Comparison of ENCODE assay signal across 8 mouse cellular contexts in genomic region chr19:5489721-5490120, GRCm38 (mm10). TPM values are rescaled to one million over a fixed set of nuclear protein-coding genes. Genes with fewer than 3 reads are reported as not detected.
A peak's percentile ranks its signal among the peaks of the same experiment; 100 is the strongest.
DNase-seq lines count a peak whose midpoint lies in the region; ATAC-seq and TF ChIP-seq lines count a peak whose summit lies in the region.
"Not testable (repeated sequence)": the region's sequence is repeated elsewhere in the genome, so short reads cannot be mapped to it uniquely, and the experiment has no call there.

No protein-coding gene starts in this region.

- not testable (repeated sequence) for TF ChIP-seq CTCF in E14TG2a.4 (conservative IDR thresholded peaks at IDR 0.05; ENCODE audit: low read length); cortical plate, adult 2 months (IDR thresholded peaks at IDR 0.05; ENCODE audit: extremely low read depth, insufficient read depth, low read length)

- not testable (repeated sequence) for ATAC-seq in forebrain, embryonic 15.5 days (replicated peaks); kidney, embryonic 14.5 days (ENCODE audit: low FRiP score, low TSS enrichment); liver, embryonic 12.5 days; midbrain, embryonic 11.5 days (ENCODE audit: low FRiP score)

- H3K4me2 ChIP-seq in forebrain, embryonic 15.5 days (replicated peaks) = peak overlapping the region; percentile 88
- H3K4me2 ChIP-seq in kidney, embryonic 14.5 days (replicated peaks; ENCODE audit: low read depth, low read length) = not testable (repeated sequence)
- peak overlapping the region; percentile 94 for H3K4me2 ChIP-seq in liver, embryonic 12.5 days
- peak overlapping the region; percentile 87; the same call in 1 of the 2 replicates for H3K4me2 ChIP-seq in midbrain, embryonic 11.5 days

- not testable (repeated sequence) for H3K9me3 ChIP-seq in E14TG2a.4 (ENCODE audit: low read length); forebrain, embryonic 15.5 days; hindbrain, embryonic 10.5 days; kidney, embryonic 14.5 days (ENCODE audit: control insufficient read depth, low read length); liver, embryonic 12.5 days (replicated peaks); midbrain, embryonic 11.5 days (ENCODE audit: control insufficient read depth, low read length)

- H3K27ac ChIP-seq in cortical plate, adult 2 months (ENCODE audit: insufficient read depth, low read length) = peak overlapping the region; percentile 97
- H3K27ac ChIP-seq in forebrain, embryonic 15.5 days (replicated peaks) = peak overlapping the region; percentile 99
- H3K27ac ChIP-seq in hindbrain, embryonic 10.5 days = peak overlapping the region; percentile 99
- peak overlapping the region; percentile 98; the same call in 1 of the 2 replicates for H3K27ac ChIP-seq in kidney, embryonic 14.5 days (ENCODE audit: low read depth, low read length)
- H3K27ac ChIP-seq in liver, embryonic 12.5 days = peak overlapping the region; percentile 100
- H3K27ac ChIP-seq in midbrain, embryonic 11.5 days (ENCODE audit: low read depth, low read length) = peak overlapping the region; percentile 99; the same call in 1 of the 2 replicates

- peaks cover 52% of the 10 kb centered on the region for H3K36me3 ChIP-seq in E14TG2a.4 (ENCODE audit: insufficient read depth, low read length)
- peaks cover 34% of the 10 kb centered on the region for H3K36me3 ChIP-seq in forebrain, embryonic 15.5 days
- peaks cover 49% of the 10 kb centered on the region for H3K36me3 ChIP-seq in hindbrain, embryonic 10.5 days
- peaks cover 40% of the 10 kb centered on the region for H3K36me3 ChIP-seq in kidney, embryonic 14.5 days (ENCODE audit: control insufficient read depth, insufficient read depth, low read length)
- H3K36me3 ChIP-seq in liver, embryonic 12.5 days = peaks cover 47% of the 10 kb centered on the region
- H3K36me3 ChIP-seq in midbrain, embryonic 11.5 days (ENCODE audit: control insufficient read depth, insufficient read depth, low read length) = peaks cover 12% of the 10 kb centered on the region

- H3K4me3 ChIP-seq in E14TG2a.4 (replicated peaks; ENCODE audit: low read length) = peak overlapping the region; percentile 97
- H3K4me3 ChIP-seq in cortical plate, adult 2 months (ENCODE audit: insufficient read depth, low read length) = peak overlapping the region; percentile 71; the same call in 1 of the 2 replicates
- peak overlapping the region; percentile 100 for H3K4me3 ChIP-seq in forebrain, embryonic 15.5 days
- H3K4me3 ChIP-seq in hindbrain, embryonic 10.5 days = peak overlapping the region; percentile 99
- H3K4me3 ChIP-seq in kidney, embryonic 14.5 days (ENCODE audit: low read length) = peak overlapping the region; percentile 97; the same call in 1 of the 2 replicates
- peak overlapping the region; percentile 99 for H3K4me3 ChIP-seq in liver, embryonic 12.5 days
- H3K4me3 ChIP-seq in midbrain, embryonic 11.5 days (ENCODE audit: low read depth, low read length) = peak overlapping the region; percentile 98

- 50% methylated on average over 10 of the region's 10 CpGs for WGBS in forebrain, embryonic 15.5 days
- 58% methylated on average over 10 of the region's 10 CpGs for WGBS in hindbrain, embryonic 10.5 days
- 50% methylated on average over 10 of the region's 10 CpGs for WGBS in kidney, embryonic 14.5 days
- 32% methylated on average over 10 of the region's 10 CpGs for WGBS in liver, embryonic 12.5 days (ENCODE audit: insufficient replicate concordance)
- 58% methylated on average over 10 of the region's 10 CpGs for WGBS in midbrain, embryonic 11.5 days

- not testable (repeated sequence) for TF ChIP-seq POLR2A in cortical plate, adult 2 months (IDR thresholded peaks at IDR 0.05; ENCODE audit: extremely low read depth, insufficient read depth, low read length)

- not testable (repeated sequence) for DNase-seq in hindbrain, embryonic 10.5 days (ENCODE audit: low spot score); midbrain, embryonic 11.5 days (ENCODE audit: low spot score, missing footprints)
- DNase-seq in right cerebral cortex, postnatal 14 days = peak; percentile 2

- H3K9ac ChIP-seq in forebrain, embryonic 15.5 days (replicated peaks); kidney, embryonic 14.5 days (ENCODE audit: low read depth, low read length); midbrain, embryonic 11.5 days (ENCODE audit: low read length): not testable (repeated sequence)
- peak overlapping the region; percentile 99 for H3K9ac ChIP-seq in liver, embryonic 12.5 days

- not testable (repeated sequence) for H3K27me3 ChIP-seq in E14TG2a.4 (ENCODE audit: insufficient read depth, low read length); forebrain, embryonic 15.5 days; hindbrain, embryonic 10.5 days (ENCODE audit: insufficient read depth, poor library complexity, severe bottlenecking); kidney, embryonic 14.5 days (ENCODE audit: control insufficient read depth, insufficient read depth, low read length); liver, embryonic 12.5 days (replicated peaks); midbrain, embryonic 11.5 days (ENCODE audit: control insufficient read depth, insufficient read depth, low read length)

- peaks cover 70% of the 10 kb centered on the region for H3K4me1 ChIP-seq in E14TG2a.4 (replicated peaks; ENCODE audit: low read depth, low read length)
- not testable (repeated sequence) for H3K4me1 ChIP-seq in cortical plate, adult 2 months (ENCODE audit: control insufficient read depth, insufficient read depth, low read length)
- peaks cover 50% of the 10 kb centered on the region for H3K4me1 ChIP-seq in forebrain, embryonic 15.5 days
- peaks cover 57% of the 10 kb centered on the region for H3K4me1 ChIP-seq in hindbrain, embryonic 10.5 days (replicated peaks)
- H3K4me1 ChIP-seq in kidney, embryonic 14.5 days (ENCODE audit: control insufficient read depth, insufficient read depth, low read length) = peaks cover 21% of the 10 kb centered on the region; the same call in 1 of the 2 replicates
- H3K4me1 ChIP-seq in liver, embryonic 12.5 days = peaks cover 55% of the 10 kb centered on the region
- peaks cover 33% of the 10 kb centered on the region for H3K4me1 ChIP-seq in midbrain, embryonic 11.5 days (ENCODE audit: control insufficient read depth, insufficient read depth, low read length)

RNA-seq across cellular contexts. Expression of gene Cfl1, which starts 0.5 kb away (rescaled TPM):
- polyA plus RNA-seq in cortical plate, adult 2 months (2012; rRNA removed) = 1,356 and 1,455 TPM in 2 replicates
- 3,659 and 3,744 TPM in 2 replicates for polyA plus RNA-seq in forebrain, embryonic 15.5 days (2015; fragmentation: Nextera tagmentation; extraction: Ambion mirVana)
- 3,259 and 3,562 TPM in 2 replicates for polyA plus RNA-seq in hindbrain, embryonic 10.5 days (2016; fragmentation: Nextera tagmentation; extraction: Ambion mirVana)
- polyA plus RNA-seq in kidney, embryonic 14.5 days (2014; fragmentation: Nextera tagmentation; extraction: Ambion mirVana) = 3,114 and 3,144 TPM in 2 replicates
- 1,523 and 1,533 TPM in 2 replicates for polyA plus RNA-seq in liver, embryonic 12.5 days (2016; fragmentation: Nextera tagmentation; extraction: Ambion mirVana)
- 3,750 and 3,786 TPM in 2 replicates for polyA plus RNA-seq in midbrain, embryonic 11.5 days (2014; fragmentation: Nextera tagmentation; extraction: Ambion mirVana)

RNA-seq across cellular contexts. Expression of gene Mus81, which starts 1.5 kb away (rescaled TPM):
- polyA plus RNA-seq in cortical plate, adult 2 months (2012; rRNA removed) = 38.6 and 39.5 TPM in 2 replicates
- polyA plus RNA-seq in forebrain, embryonic 15.5 days (2015; fragmentation: Nextera tagmentation; extraction: Ambion mirVana) = 55.3 and 60.7 TPM in 2 replicates
- 43.7 and 51.4 TPM in 2 replicates for polyA plus RNA-seq in hindbrain, embryonic 10.5 days (2016; fragmentation: Nextera tagmentation; extraction: Ambion mirVana)
- 36.2 and 42.2 TPM in 2 replicates for polyA plus RNA-seq in kidney, embryonic 14.5 days (2014; fragmentation: Nextera tagmentation; extraction: Ambion mirVana)
- 22.2 and 22.9 TPM in 2 replicates for polyA plus RNA-seq in liver, embryonic 12.5 days (2016; fragmentation: Nextera tagmentation; extraction: Ambion mirVana)
- 38.4 TPM in 2 replicates for polyA plus RNA-seq in midbrain, embryonic 11.5 days (2014; fragmentation: Nextera tagmentation; extraction: Ambion mirVana)

RNA-seq across cellular contexts. Expression of gene 1700020D05Rik, which starts 13.9 kb away (rescaled TPM):
- polyA plus RNA-seq in cortical plate, adult 2 months (2012; rRNA removed) = 4.7 and 5.7 TPM in 2 replicates
- polyA plus RNA-seq in forebrain, embryonic 15.5 days (2015; fragmentation: Nextera tagmentation; extraction: Ambion mirVana) = 0.39 and 0.49 TPM in 2 replicates
- polyA plus RNA-seq in hindbrain, embryonic 10.5 days (2016; fragmentation: Nextera tagmentation; extraction: Ambion mirVana) = not detected in 2 replicates
- polyA plus RNA-seq in kidney, embryonic 14.5 days (2014; fragmentation: Nextera tagmentation; extraction: Ambion mirVana) = 0.19 TPM in 1 of 2 replicates, not detected in the other
- polyA plus RNA-seq in liver, embryonic 12.5 days (2016; fragmentation: Nextera tagmentation; extraction: Ambion mirVana) = 0.13 TPM in 1 of 2 replicates, not detected in the other
- not detected in 2 replicates for polyA plus RNA-seq in midbrain, embryonic 11.5 days (2014; fragmentation: Nextera tagmentation; extraction: Ambion mirVana)

RNA-seq across cellular contexts. Expression of gene Efemp2, which starts 16.0 kb away (rescaled TPM):
- 24.5 and 27.1 TPM in 2 replicates for polyA plus RNA-seq in cortical plate, adult 2 months (2012; rRNA removed)
- polyA plus RNA-seq in forebrain, embryonic 15.5 days (2015; fragmentation: Nextera tagmentation; extraction: Ambion mirVana) = 30.1 TPM in 2 replicates
- 62.7 and 71.3 TPM in 2 replicates for polyA plus RNA-seq in hindbrain, embryonic 10.5 days (2016; fragmentation: Nextera tagmentation; extraction: Ambion mirVana)
- 109 and 139 TPM in 2 replicates for polyA plus RNA-seq in kidney, embryonic 14.5 days (2014; fragmentation: Nextera tagmentation; extraction: Ambion mirVana)
- 30.0 and 30.6 TPM in 2 replicates for polyA plus RNA-seq in liver, embryonic 12.5 days (2016; fragmentation: Nextera tagmentation; extraction: Ambion mirVana)
- 52.7 and 54.7 TPM in 2 replicates for polyA plus RNA-seq in midbrain, embryonic 11.5 days (2014; fragmentation: Nextera tagmentation; extraction: Ambion mirVana)

RNA-seq across cellular contexts. Expression of gene Snx32, which starts 20.6 kb away (rescaled TPM):
- polyA plus RNA-seq in cortical plate, adult 2 months (2012; rRNA removed) = 150 and 162 TPM in 2 replicates
- 71.9 and 72.8 TPM in 2 replicates for polyA plus RNA-seq in forebrain, embryonic 15.5 days (2015; fragmentation: Nextera tagmentation; extraction: Ambion mirVana)
- polyA plus RNA-seq in hindbrain, embryonic 10.5 days (2016; fragmentation: Nextera tagmentation; extraction: Ambion mirVana) = 8.9 and 18.7 TPM in 2 replicates
- 5.7 and 6.5 TPM in 2 replicates for polyA plus RNA-seq in kidney, embryonic 14.5 days (2014; fragmentation: Nextera tagmentation; extraction: Ambion mirVana)
- 7.5 and 8.8 TPM in 2 replicates for polyA plus RNA-seq in liver, embryonic 12.5 days (2016; fragmentation: Nextera tagmentation; extraction: Ambion mirVana)
- 17.9 and 20.3 TPM in 2 replicates for polyA plus RNA-seq in midbrain, embryonic 11.5 days (2014; fragmentation: Nextera tagmentation; extraction: Ambion mirVana)
